Mouse (Mus musculus) brain, embryonic 14.5 days (tissue): ENCODE results near the gene Dusp6. TPM values are rescaled to one million over a fixed set of nuclear protein-coding genes. Genes with fewer than 3 reads are reported as not detected.
A peak's percentile ranks its signal among the peaks of the same experiment; 100 is the strongest.
"Not testable (repeated sequence)": the region's sequence is repeated elsewhere in the genome, so short reads cannot be mapped to it uniquely, and the experiment has no call there.

ENCODE experiments used
- DNase-seq: peaks from one replicate; pipeline ENCODE4 v3.0.0-alpha.2; 2011; ENCODE audit warnings: low read depth
- CTCF ChIP-seq: fragments of 200-500 bp; IDR thresholded peaks from 2 replicates; pipeline ENCODE4 v1.5.1; 2012; ENCODE audit warnings: inconsistent platforms, mild to moderate bottlenecking, moderate library complexity, borderline replicate concordance; ENCODE audit not compliant: insufficient read depth, insufficient read length; ENCODE audit errors: extremely low read depth
- POLR2A ChIP-seq: fragments of 200-500 bp; IDR thresholded peaks from 2 replicates; pipeline ENCODE4 v1.6.1; 2012; ENCODE audit warnings: mild to moderate bottlenecking, inconsistent platforms, borderline replicate concordance; ENCODE audit not compliant: poor library complexity, insufficient read depth, insufficient read length, severe bottlenecking; ENCODE audit errors: extremely low read depth
- polyA plus RNA-seq: library from polyadenylated mRNA; depleted of rRNA; stranded (reverse); fragments of >200 nt; gene quantifications from 2 replicates; pipeline ENCODE4 v1.2.3, GENCODE M21; 2012; rRNA removed

Gene Dusp6
- 31.8 and 35.9 TPM in 2 replicates for polyA plus RNA-seq

GRCm38 (mm10) chr10:99262867-99263379 lies at the start of gene Dusp6:
TSS of gene Dusp6 (plus strand) at chr10:99263231.
- peak; percentile 58; the same call in 1 of the 2 replicates for TF ChIP-seq POLR2A
- TF ChIP-seq CTCF = peak; percentile 14; the same call in 1 of the 2 replicates

GRCm38 (mm10) chr10:99214421-99215299 lies 48.4 kb upstream of the Dusp6 start:
- no peak for TF ChIP-seq POLR2A
- no peak for TF ChIP-seq CTCF
- DNase-seq = no peak

More at GRCm38 (mm10) chr10:99262867-99263379, at the start of gene Dusp6:
- DNase-seq = peak; percentile 99

- DNase-seq = not testable (repeated sequence)
Observed at GRCm38 (mm10) chr10:99216570-99216969, 46.5 kb upstream of the Dusp6 start.

DNA sequence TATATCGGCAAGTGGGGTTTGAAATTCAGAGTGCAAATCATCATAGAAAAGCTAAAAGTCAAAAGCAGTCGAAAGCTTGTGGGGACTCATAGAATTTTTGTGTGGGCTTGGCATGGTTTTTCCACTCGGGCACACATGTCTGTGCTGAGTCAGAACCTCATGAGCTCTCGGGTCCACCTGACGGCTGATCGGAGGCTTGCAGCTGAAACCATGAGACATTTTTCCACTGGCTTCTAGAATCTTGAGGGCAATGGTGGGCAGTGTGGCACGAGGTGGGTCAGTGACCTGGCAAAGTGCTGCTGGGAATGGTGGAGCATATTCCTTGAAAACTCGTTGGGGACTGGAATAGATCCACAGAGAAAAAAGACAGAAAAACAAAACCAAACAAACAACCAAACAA lies 41.5 kb upstream of the Dusp6 start:
- no peak for DNase-seq
- TF ChIP-seq POLR2A (no peak), CTCF (no peak)

- TF ChIP-seq CTCF (no peak), POLR2A (no peak)
- DNase-seq = no peak
Observed at GRCm38 (mm10) chr10:99222726-99223125, 40.3 kb upstream of the Dusp6 start.

- TF ChIP-seq POLR2A (no peak), CTCF (no peak)
- no peak for DNase-seq
Observed at GRCm38 (mm10) chr10:99224218-99224617, 38.8 kb upstream of the Dusp6 start.

DNA sequence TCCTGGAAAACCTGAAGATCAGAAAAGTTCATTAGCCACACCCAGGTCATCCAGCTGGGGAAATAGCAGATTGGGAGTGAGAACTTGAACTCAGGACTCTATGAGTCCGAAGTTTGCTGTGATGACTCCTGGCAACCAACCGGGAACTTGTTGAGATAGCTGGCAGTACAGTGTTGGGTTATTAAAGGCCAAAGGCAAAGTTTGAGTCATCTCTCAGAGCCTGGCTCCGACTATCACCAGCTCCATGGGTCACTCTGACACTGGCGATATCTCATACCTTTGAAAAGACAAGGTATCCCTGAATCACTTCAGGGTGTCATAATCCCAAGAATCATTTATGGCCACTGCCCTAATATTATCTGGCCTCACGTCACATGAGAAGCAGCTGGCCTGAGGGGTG lies 36.2 kb upstream of the Dusp6 start:
- DNase-seq = no peak
- no peak for TF ChIP-seq CTCF
- no peak for TF ChIP-seq POLR2A

DNA sequence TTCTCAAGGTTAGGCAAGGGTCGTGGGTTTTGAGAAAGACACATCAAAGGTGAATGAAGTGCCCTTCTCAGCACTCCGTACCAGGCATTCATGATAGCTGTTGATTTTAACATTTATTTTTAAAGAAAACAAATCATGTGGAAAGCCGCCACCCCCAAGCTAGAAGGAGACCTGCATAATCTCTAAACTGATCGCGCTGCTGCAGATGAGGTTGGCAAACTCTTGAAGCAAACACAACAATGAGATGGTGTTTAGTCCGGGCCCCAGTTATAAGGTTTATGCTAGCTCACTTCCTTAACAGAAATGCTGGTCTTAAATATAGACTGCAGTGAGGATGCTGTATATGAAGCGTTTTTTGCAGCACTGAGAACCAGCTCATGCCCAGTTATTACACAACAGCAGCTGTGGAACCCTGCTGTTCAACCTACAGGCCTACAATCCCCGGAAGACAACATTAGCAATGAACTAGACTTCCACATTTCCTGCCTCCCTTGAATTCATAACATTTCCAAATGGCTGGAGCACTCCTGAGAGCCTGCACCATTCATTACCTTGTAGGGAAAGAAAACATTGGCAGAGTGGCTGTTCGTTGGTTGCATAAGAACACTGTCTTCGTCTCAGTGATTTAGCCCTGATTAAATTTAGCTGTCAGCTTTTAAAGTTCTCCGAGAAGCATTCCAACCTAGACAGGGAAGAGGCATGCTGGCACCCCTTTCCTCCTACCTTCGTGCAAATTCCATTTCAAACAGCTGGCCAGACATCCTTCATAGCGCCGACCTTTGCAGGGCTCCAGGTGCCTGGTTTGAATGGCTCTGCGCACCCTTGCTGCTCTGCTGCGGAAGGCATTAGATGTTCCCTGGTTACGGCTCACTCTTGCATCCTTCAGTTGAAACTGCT lies 34.8 kb upstream of the Dusp6 start:
- no peak for TF ChIP-seq POLR2A
- TF ChIP-seq CTCF = no peak
- DNase-seq = peak; percentile 52

- TF ChIP-seq CTCF = no peak
- TF ChIP-seq POLR2A = no peak
- peak; percentile 37 for DNase-seq
Observed at GRCm38 (mm10) chr10:99229031-99229684, 33.9 kb upstream of the Dusp6 start.

GRCm38 (mm10) chr10:99232518-99233227 lies 30.4 kb upstream of the Dusp6 start:
- DNase-seq = no peak
- TF ChIP-seq CTCF = no peak
- TF ChIP-seq POLR2A = no peak
